Mouse (Mus musculus): ENCODE data around the gene Ceacam16. TPM values are rescaled to one million over a fixed set of nuclear protein-coding genes. Genes with fewer than 3 reads are reported as not detected.

The Ceacam16 gene
- polyA plus RNA-seq, 1 experiment, result not detected

DNA sequence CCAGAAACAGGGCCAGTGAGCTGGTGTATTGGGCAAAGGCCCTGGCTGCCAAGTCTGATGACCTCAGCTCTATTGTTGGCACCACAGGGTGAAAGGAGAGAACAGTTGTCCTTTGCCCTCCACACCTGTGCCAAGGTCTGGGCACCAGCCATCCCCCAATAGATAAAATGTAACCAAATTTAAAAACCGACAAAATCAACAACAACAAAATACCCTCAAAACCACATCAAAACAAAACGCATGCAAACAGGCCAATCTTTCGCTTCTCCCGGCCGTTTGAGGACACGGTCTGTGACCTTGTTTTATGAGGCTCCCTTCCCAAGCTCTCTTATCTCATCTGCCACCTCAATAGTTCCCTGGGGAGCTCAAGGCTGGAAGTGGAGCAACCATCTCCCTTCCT lies 5.4 kb upstream of the Ceacam16 start:
- no peaks in the 10 kb centered on the region for H3K36me3 ChIP-seq (ENCODE audit: control insufficient read depth, insufficient read depth)
- no peaks in the 10 kb centered on the region for H3K79me2 ChIP-seq (ENCODE audit: control insufficient read depth, insufficient read depth)
- no peak overlapping the region for H3ac ChIP-seq (ENCODE audit: control insufficient read depth, insufficient read length, low read depth)
- H3K27me3 ChIP-seq (ENCODE audit: control insufficient read depth, insufficient read depth, insufficient read length), result no peaks in the 10 kb centered on the region
- H3K4me3 ChIP-seq (ENCODE audit: insufficient read depth, poor library complexity, severe bottlenecking), result no peak overlapping the region
- no peaks in the 10 kb centered on the region for H3K79me3 ChIP-seq (ENCODE audit: low read depth)
- TF ChIP-seq MYOD1 (IDR thresholded peaks at IDR 0.05; ENCODE audit: control insufficient read depth, insufficient read length, low read depth), result no peak
- no peak for TF ChIP-seq MAX (IDR thresholded peaks at IDR 0.05)
- TF ChIP-seq MYOG (IDR thresholded peaks at IDR 0.05; ENCODE audit: control insufficient read depth, extremely low read depth, insufficient read length), result no peak
- TF ChIP-seq CEBPB (IDR thresholded peaks at IDR 0.05; ENCODE audit: low read depth), result no peak
- no peak for TF ChIP-seq USF1 (IDR thresholded peaks at IDR 0.05; ENCODE audit: low read depth)
- TF ChIP-seq FOSL1 (IDR thresholded peaks at IDR 0.05; ENCODE audit: insufficient read depth, low read length, poor library complexity, severe bottlenecking), result no peak
- no peak for TF ChIP-seq CTCF (IDR thresholded peaks at IDR 0.05; ENCODE audit: control insufficient read depth, insufficient read depth, insufficient read length)

- H3K79me3 ChIP-seq (ENCODE audit: low read depth), result no peaks in the 10 kb centered on the region
- TF ChIP-seq FOSL1 (IDR thresholded peaks at IDR 0.05; ENCODE audit: insufficient read depth, low read length, poor library complexity, severe bottlenecking) (no peak), CEBPB (IDR thresholded peaks at IDR 0.05; ENCODE audit: low read depth) (no peak), MYOD1 (IDR thresholded peaks at IDR 0.05; ENCODE audit: control insufficient read depth, insufficient read length, low read depth) (no peak), MAX (IDR thresholded peaks at IDR 0.05) (no peak), CTCF (IDR thresholded peaks at IDR 0.05; ENCODE audit: control insufficient read depth, insufficient read depth, insufficient read length) (no peak), USF1 (IDR thresholded peaks at IDR 0.05; ENCODE audit: low read depth) (no peak), MYOG (IDR thresholded peaks at IDR 0.05; ENCODE audit: control insufficient read depth, extremely low read depth, insufficient read length) (no peak)
- H3K4me3 ChIP-seq (ENCODE audit: insufficient read depth, poor library complexity, severe bottlenecking), result no peak overlapping the region
- no peaks in the 10 kb centered on the region for H3K27me3 ChIP-seq (ENCODE audit: control insufficient read depth, insufficient read depth, insufficient read length)
- H3K36me3 ChIP-seq (ENCODE audit: control insufficient read depth, insufficient read depth), result no peaks in the 10 kb centered on the region
- H3ac ChIP-seq (ENCODE audit: control insufficient read depth, insufficient read length, low read depth), result no peak overlapping the region
- H3K79me2 ChIP-seq (ENCODE audit: control insufficient read depth, insufficient read depth), result no peaks in the 10 kb centered on the region
Measured at GRCm38 (mm10) chr7:19865246-19866036, 4.3 kb upstream of the Ceacam16 start.

GRCm38 (mm10) chr7:19864241-19864640 lies 3.1 kb upstream of the Ceacam16 start:
- TF ChIP-seq MYOG (IDR thresholded peaks at IDR 0.05; ENCODE audit: control insufficient read depth, extremely low read depth, insufficient read length) (no peak), USF1 (IDR thresholded peaks at IDR 0.05; ENCODE audit: low read depth) (no peak), MAX (IDR thresholded peaks at IDR 0.05) (no peak), MYOD1 (IDR thresholded peaks at IDR 0.05; ENCODE audit: control insufficient read depth, insufficient read length, low read depth) (no peak), CEBPB (IDR thresholded peaks at IDR 0.05; ENCODE audit: low read depth) (no peak), CTCF (IDR thresholded peaks at IDR 0.05; ENCODE audit: control insufficient read depth, insufficient read depth, insufficient read length) (no peak), FOSL1 (IDR thresholded peaks at IDR 0.05; ENCODE audit: insufficient read depth, low read length, poor library complexity, severe bottlenecking) (no peak)

GRCm38 (mm10) chr7:19859740-19860139 lies 1.4 kb downstream of the Ceacam16 start:
- Histone ChIP-seq H3K4me3 (ENCODE audit: insufficient read depth, poor library complexity, severe bottlenecking) (no peak overlapping the region), H3K27me3 (ENCODE audit: control insufficient read depth, insufficient read depth, insufficient read length) (no peaks in the 10 kb centered on the region), H3K79me2 (ENCODE audit: control insufficient read depth, insufficient read depth) (no peaks in the 10 kb centered on the region), H3ac (ENCODE audit: control insufficient read depth, insufficient read length, low read depth) (no peak overlapping the region), H3K79me3 (ENCODE audit: low read depth) (no peaks in the 10 kb centered on the region), H3K36me3 (ENCODE audit: control insufficient read depth, insufficient read depth) (no peaks in the 10 kb centered on the region)
- TF ChIP-seq MYOD1 (IDR thresholded peaks at IDR 0.05; ENCODE audit: control insufficient read depth, insufficient read length, low read depth) (no peak), MAX (IDR thresholded peaks at IDR 0.05) (no peak), CTCF (IDR thresholded peaks at IDR 0.05; ENCODE audit: control insufficient read depth, insufficient read depth, insufficient read length) (no peak), MYOG (IDR thresholded peaks at IDR 0.05; ENCODE audit: control insufficient read depth, extremely low read depth, insufficient read length) (no peak), CEBPB (IDR thresholded peaks at IDR 0.05; ENCODE audit: low read depth) (no peak), FOSL1 (IDR thresholded peaks at IDR 0.05; ENCODE audit: insufficient read depth, low read length, poor library complexity, severe bottlenecking) (no peak), USF1 (IDR thresholded peaks at IDR 0.05; ENCODE audit: low read depth) (no peak)

More at GRCm38 (mm10) chr7:19864241-19864640, 3.1 kb upstream of the Ceacam16 start:
- Histone ChIP-seq H3K27me3 (ENCODE audit: control insufficient read depth, insufficient read depth, insufficient read length) (no peaks in the 10 kb centered on the region), H3K79me3 (ENCODE audit: low read depth) (no peaks in the 10 kb centered on the region), H3K79me2 (ENCODE audit: control insufficient read depth, insufficient read depth) (no peaks in the 10 kb centered on the region), H3K36me3 (ENCODE audit: control insufficient read depth, insufficient read depth) (no peaks in the 10 kb centered on the region), H3ac (ENCODE audit: control insufficient read depth, insufficient read length, low read depth) (no peak overlapping the region), H3K4me3 (ENCODE audit: insufficient read depth, poor library complexity, severe bottlenecking) (no peak overlapping the region)

DNA sequence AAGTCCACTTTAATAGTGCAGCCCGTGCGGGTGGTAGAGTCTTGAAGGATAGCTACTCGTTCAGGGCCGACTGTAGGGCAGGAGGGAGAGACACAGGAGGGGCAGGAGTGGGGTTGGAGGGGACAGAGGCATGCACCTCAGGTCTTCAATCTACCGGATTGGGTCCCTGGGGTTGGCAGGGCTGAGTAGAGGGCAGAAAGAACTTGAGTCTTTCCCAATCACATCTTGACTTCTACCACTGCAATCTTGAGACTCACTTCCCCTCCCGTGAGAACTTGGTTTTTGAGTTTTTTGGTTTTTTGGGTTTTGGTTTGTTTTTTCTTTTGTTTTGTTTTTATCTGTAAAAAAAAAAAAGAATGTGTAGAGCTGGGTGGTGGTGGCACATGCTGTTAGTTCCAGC lies 4.8 kb downstream of the Ceacam16 start:
- H3K4me3 ChIP-seq (ENCODE audit: insufficient read depth, poor library complexity, severe bottlenecking), result no peak overlapping the region
- H3ac ChIP-seq (ENCODE audit: control insufficient read depth, insufficient read length, low read depth), result no peak overlapping the region
- peaks cover 8% of the 10 kb centered on the region for H3K27me3 ChIP-seq (ENCODE audit: control insufficient read depth, insufficient read depth, insufficient read length)
- H3K79me3 ChIP-seq (ENCODE audit: low read depth), result no peaks in the 10 kb centered on the region
- no peaks in the 10 kb centered on the region for H3K36me3 ChIP-seq (ENCODE audit: control insufficient read depth, insufficient read depth)
- H3K79me2 ChIP-seq (ENCODE audit: control insufficient read depth, insufficient read depth), result no peaks in the 10 kb centered on the region
- TF ChIP-seq CEBPB (IDR thresholded peaks at IDR 0.05; ENCODE audit: low read depth), result no peak
- TF ChIP-seq MYOG (IDR thresholded peaks at IDR 0.05; ENCODE audit: control insufficient read depth, extremely low read depth, insufficient read length), result no peak
- TF ChIP-seq CTCF (IDR thresholded peaks at IDR 0.05; ENCODE audit: control insufficient read depth, insufficient read depth, insufficient read length), result no peak
- no peak for TF ChIP-seq MAX (IDR thresholded peaks at IDR 0.05)
- no peak for TF ChIP-seq MYOD1 (IDR thresholded peaks at IDR 0.05; ENCODE audit: control insufficient read depth, insufficient read length, low read depth)
- no peak for TF ChIP-seq USF1 (IDR thresholded peaks at IDR 0.05; ENCODE audit: low read depth)
- no peak for TF ChIP-seq FOSL1 (IDR thresholded peaks at IDR 0.05; ENCODE audit: insufficient read depth, low read length, poor library complexity, severe bottlenecking)
